Mouse (Mus musculus) G1E (cell line): ENCODE results near the gene Zfp592.

Source experiments
- CTCF ChIP-seq: IDR thresholded peaks from 2 replicates; pipeline ENCODE4 v1.5.1; 2012; ENCODE audit warnings: low read depth, low read length, inconsistent platforms, mixed read lengths
- GATA1 ChIP-seq: IDR thresholded peaks from 2 replicates; pipeline ENCODE4 v1.6.1; 2012; ENCODE audit warnings: borderline replicate concordance, low read length, inconsistent platforms, mixed read lengths

- TF ChIP-seq CTCF (no peak), GATA1 (no peak)
These were observed 42.0 kb upstream of the Zfp592 start for GRCm38 (mm10) chr7:80951461-80951860.
